Mouse (Mus musculus) embryonic facial prominence, embryonic 13.5 days (tissue): ENCODE results near the gene Ranbp1. TPM values are rescaled to one million over a fixed set of nuclear protein-coding genes. Genes with fewer than 3 reads are reported as not detected.
"Not testable (repeated sequence)": the region's sequence is repeated elsewhere in the genome, so short reads cannot be mapped to it uniquely, and the experiment has no call there.

Experiments used
- ATAC-seq: fragments of 200-750 bp; cut with Nextera tagmentation; 2 replicates; pipeline ENCODE4 v1.8.0; 2017; ENCODE audit warnings: low read depth; ENCODE audit not compliant: insufficient number of reproducible peaks, insufficient read depth, low FRiP score, low TSS enrichment
- H3K27ac ChIP-seq: fragments of 300-500 bp; sonication (generic); 2 replicates; pipeline ENCODE4 v1.5.1; 2015; ENCODE audit warnings: moderate library complexity, mild to moderate bottlenecking, inconsistent platforms
- H3K27me3 ChIP-seq: fragments of 300-500 bp; sonication (generic); 2 replicates; pipeline ENCODE4 v1.6.1; 2015; ENCODE audit warnings: mild to moderate bottlenecking, inconsistent platforms
- H3K36me3 ChIP-seq: fragments of 300-500 bp; sonication (generic); 2 replicates; pipeline ENCODE4 v1.6.1; 2015; ENCODE audit warnings: mild to moderate bottlenecking, inconsistent platforms
- H3K4me1 ChIP-seq: fragments of 300-500 bp; sonication (generic); 2 replicates; pipeline ENCODE4 v1.6.1; 2015; ENCODE audit warnings: inconsistent platforms
- H3K4me2 ChIP-seq: fragments of 300-500 bp; sonication (generic); 2 replicates; pipeline ENCODE4 v1.6.1; 2015; ENCODE audit warnings: moderate library complexity, mild to moderate bottlenecking, inconsistent platforms
- H3K4me3 ChIP-seq: fragments of 300-500 bp; sonication (generic); 2 replicates; pipeline ENCODE4 v1.5.1; 2015; ENCODE audit warnings: mild to moderate bottlenecking, inconsistent platforms
- H3K9ac ChIP-seq: fragments of 300-500 bp; sonication (generic); 2 replicates; pipeline ENCODE4 v1.6.1; 2015; ENCODE audit warnings: mild to moderate bottlenecking, inconsistent platforms
- H3K9me3 ChIP-seq: fragments of 300-500 bp; sonication (generic); 2 replicates; pipeline ENCODE4 v1.6.1; 2016; ENCODE audit warnings: inconsistent platforms
- WGBS: fragments of 180-500 bp; shearing (Covaris S2); methylation state at CpG from one replicate; pipeline ENCODE4 v1.1.7; 2015; ENCODE audit warnings: mixed read lengths; 5-methylcytosine and 5-hydroxymethylcytosine counted together
- microRNA counts: library from miRNA; unstranded; fragments of <30 nt; microRNA quantifications from one replicate; lab custom pipeline; 2016
- microRNA-seq: library from miRNA; unstranded; fragments of <30 nt; microRNA quantifications from one replicate; pipeline ENCODE4, GENCODE M21; 2016
- polyA plus RNA-seq: library from polyadenylated mRNA; unstranded; fragments of >200 nt; fragmentation: Nextera tagmentation; extraction: Ambion mirVana; gene quantifications from 2 replicates; pipeline ENCODE4 v1.2.1, GENCODE M21; 2015

The Ranbp1 gene
- polyA plus RNA-seq, 1 experiment from 2014 or later: 686 TPM

GRCm38 (mm10) chr16:18197881-18198280 lies 50.7 kb downstream of the Ranbp1 start:
- H3K27ac ChIP-seq: no peak overlapping the region
- WGBS: 79% methylated on average over 6 of the region's 6 CpGs

GRCm38 (mm10) chr16:18195561-18195960 lies 53.0 kb downstream of the Ranbp1 start:
- not testable (repeated sequence) for ATAC-seq
- peaks cover 20% of the 10 kb centered on the region; the same call in 1 of the 2 replicates for H3K4me1 ChIP-seq

More at GRCm38 (mm10) chr16:18197881-18198280, 50.7 kb downstream of the Ranbp1 start:
- Histone ChIP-seq H3K4me2 (no peak overlapping the region), H3K27me3 (no peaks in the 10 kb centered on the region), H3K36me3 (no peaks in the 10 kb centered on the region), H3K4me3 (no peak overlapping the region), H3K9me3 (no peaks in the 10 kb centered on the region), H3K9ac (no peak overlapping the region), H3K4me1 (peaks cover 25% of the 10 kb centered on the region; the same call in 1 of the 2 replicates)
- no peak for ATAC-seq

GRCm38 (mm10) chr16:18195068-18195467 lies 53.5 kb downstream of the Ranbp1 start:
- no peak for ATAC-seq
- WGBS: 54% methylated on average over 5 of the region's 5 CpGs
- no peaks in the 10 kb centered on the region for H3K9me3 ChIP-seq
- H3K36me3 ChIP-seq: no peaks in the 10 kb centered on the region
- peak overlapping the region; percentile 48; the same call in 1 of the 2 replicates for H3K27ac ChIP-seq
- no peak overlapping the region for H3K4me2 ChIP-seq
- H3K4me3 ChIP-seq: no peak overlapping the region
- no peak overlapping the region for H3K9ac ChIP-seq
- peaks cover 20% of the 10 kb centered on the region; the same call in 1 of the 2 replicates for H3K4me1 ChIP-seq
- H3K27me3 ChIP-seq: no peaks in the 10 kb centered on the region

More at GRCm38 (mm10) chr16:18195561-18195960, 53.0 kb downstream of the Ranbp1 start:
- not testable (repeated sequence) for H3K9ac ChIP-seq, H3K9me3 ChIP-seq, H3K4me3 ChIP-seq, H3K4me2 ChIP-seq, H3K27ac ChIP-seq, H3K27me3 ChIP-seq, H3K36me3 ChIP-seq
- 48% methylated on average over 3 of the region's 3 CpGs for WGBS

GRCm38 (mm10) chr16:18194208-18194985 lies 54.1 kb downstream of the Ranbp1 start:
- Histone ChIP-seq H3K9ac (0 out of 2 replicates have a peak overlapping the region, but pooled peaks have one; percentile 11), H3K4me2 (no peak overlapping the region), H3K27ac (peak overlapping the region; percentile 48; the same call in 1 of the 2 replicates), H3K27me3 (no peaks in the 10 kb centered on the region), H3K4me3 (no peak overlapping the region), H3K36me3 (no peaks in the 10 kb centered on the region), H3K4me1 (peaks cover 20% of the 10 kb centered on the region; the same call in 1 of the 2 replicates), H3K9me3 (no peaks in the 10 kb centered on the region)
- WGBS: 73% methylated on average over 15 of the region's 15 CpGs
- no peak for ATAC-seq

GRCm38 (mm10) chr16:18191006-18191405 lies 57.5 kb downstream of the Ranbp1 start:
- H3K27ac ChIP-seq: no peak overlapping the region
- H3K4me3 ChIP-seq: no peak overlapping the region
- H3K27me3 ChIP-seq: no peaks in the 10 kb centered on the region
- H3K9ac ChIP-seq: no peak overlapping the region
- H3K4me1 ChIP-seq: peaks cover 15% of the 10 kb centered on the region; the same call in 1 of the 2 replicates
- no peak for ATAC-seq
- WGBS: 65% methylated on average over 2 of the region's 2 CpGs
- H3K9me3 ChIP-seq: no peaks in the 10 kb centered on the region
- H3K4me2 ChIP-seq: no peak overlapping the region
- H3K36me3 ChIP-seq: no peaks in the 10 kb centered on the region

MicroRNAs within 50 kb of the gene (microRNA counts, 519-probe panel; counts per million panel counts)
- 2,344 counts per million, percentile 58 among the panel's probes with 10 or more counts for microRNA mmu-miR-1306 (lab: Ali Mortazavi, UCI)

Small RNA genes within 50 kb of the gene (microRNA-seq; reads per million reads assigned to microRNA genes)
- 2.6 reads per million, percentile 9 among the genes with 10 or more reads in this experiment for gene Gm24572
- gene Mir1306: 247 reads per million, percentile 65 among the genes with 10 or more reads in this experiment

Other genes starting within 250 kb of the Ranbp1 start
- 118 and 123 TPM in 2 replicates for gene Dgcr6, start 195.9 kb downstream of the Ranbp1 start, polyA plus RNA-seq
- gene Prodh, start 158.5 kb downstream of the Ranbp1 start, polyA plus RNA-seq: 8.2 and 10.5 TPM in 2 replicates
- gene Rtn4r, start 121.1 kb downstream of the Ranbp1 start, polyA plus RNA-seq: 5.6 and 6.3 TPM in 2 replicates
- gene Ccdc188, start 30.9 kb downstream of the Ranbp1 start, polyA plus RNA-seq: not detected in 2 replicates
- gene Zdhhc8, start 13.6 kb downstream of the Ranbp1 start, polyA plus RNA-seq: 13.9 and 18.1 TPM in 2 replicates
- gene Trmt2a, start 53 bp downstream of the Ranbp1 start, polyA plus RNA-seq: 110 and 112 TPM in 2 replicates
- 0.59 and 3.0 TPM in 2 replicates for gene Gm49776, start 9.6 kb upstream of the Ranbp1 start, polyA plus RNA-seq
- 38.6 and 39.9 TPM in 2 replicates for gene Dgcr8, start 40.5 kb upstream of the Ranbp1 start, polyA plus RNA-seq
- gene Tango2, start 99.4 kb upstream of the Ranbp1 start, polyA plus RNA-seq: 27.6 and 30.6 TPM in 2 replicates
- gene Arvcf, start 99.5 kb upstream of the Ranbp1 start, polyA plus RNA-seq: 30.8 and 33.6 TPM in 2 replicates
- gene Txnrd2, start 177.7 kb upstream of the Ranbp1 start, polyA plus RNA-seq: 14.9 and 17.7 TPM in 2 replicates
- 73.9 and 78.8 TPM in 2 replicates for gene Comt, start 178.1 kb upstream of the Ranbp1 start, polyA plus RNA-seq
- gene Gnb1l, start 250.0 kb upstream of the Ranbp1 start, polyA plus RNA-seq: 19.7 and 20.3 TPM in 2 replicates